Mouse (Mus musculus): ENCODE measurements around the gene Smug1. TPM values are rescaled to one million over a fixed set of nuclear protein-coding genes. Genes with fewer than 3 reads are reported as not detected.

Smug1 gene
- total and polyA plus RNA-seq, 3 experiments: 11.0 to 16.7 (median 16.6) TPM

Other genes starting within 250 kb of the Smug1 start
- gene Hoxc13, start 246.0 kb downstream of the Smug1 start, total RNA-seq (2021): not detected
- gene Hoxc13, start 246.0 kb downstream of the Smug1 start, polyA plus RNA-seq (2012; rRNA removed): not detected in 2 replicates
- gene Hoxc12, start 230.3 kb downstream of the Smug1 start, total RNA-seq (2021): not detected
- gene Hoxc12, start 230.3 kb downstream of the Smug1 start, polyA plus RNA-seq (2012; rRNA removed): not detected in 2 replicates
- gene Hoxc11, start 212.7 kb downstream of the Smug1 start, total RNA-seq (2021): not detected
- not detected in 2 replicates for gene Hoxc11, start 212.7 kb downstream of the Smug1 start, polyA plus RNA-seq (2012; rRNA removed)
- gene Hoxc10, start 200.3 kb downstream of the Smug1 start, total RNA-seq (2021): under 1 TPM; 0.31 to 0.43 TPM
- gene Hoxc10, start 200.3 kb downstream of the Smug1 start, polyA plus RNA-seq (2012; rRNA removed): 0.10 TPM in 1 of 2 replicates, not detected in the other
- 10 to 100 TPM in 1 of 2 experiments, 1 to 10 TPM in 1; 6.7 to 10.3 TPM for gene Hoxc5, start 199.6 kb downstream of the Smug1 start, total RNA-seq (2021)
- 7.0 and 7.5 TPM in 2 replicates for gene Hoxc5, start 199.6 kb downstream of the Smug1 start, polyA plus RNA-seq (2012; rRNA removed)
- 1 to 10 TPM in 1 of 2 experiments, under 1 TPM in 1; 0.49 to 1.8 TPM for gene Hoxc9, start 190.7 kb downstream of the Smug1 start, total RNA-seq (2021)
- 3.7 and 6.7 TPM in 2 replicates for gene Hoxc9, start 190.7 kb downstream of the Smug1 start, polyA plus RNA-seq (2012; rRNA removed)
- gene Hoxc8, start 176.5 kb downstream of the Smug1 start, total RNA-seq (2021): 10 to 100 TPM; 30.6 to 40.1 TPM
- gene Hoxc8, start 176.5 kb downstream of the Smug1 start, polyA plus RNA-seq (2012; rRNA removed): 13.4 and 17.9 TPM in 2 replicates
- 10 to 100 TPM; 52.2 to 60.3 TPM for gene Hoxc6, start 168.8 kb downstream of the Smug1 start, total RNA-seq (2021)
- gene Hoxc6, start 168.8 kb downstream of the Smug1 start, polyA plus RNA-seq (2012; rRNA removed): 41.6 and 58.1 TPM in 2 replicates
- gene Hoxc4, start 148.2 kb downstream of the Smug1 start, total RNA-seq (2021): 10 to 100 TPM in 1 of 2 experiments, 1 to 10 TPM in 1; 5.1 to 12.4 TPM
- gene Hoxc4, start 148.2 kb downstream of the Smug1 start, polyA plus RNA-seq (2012; rRNA removed): 8.8 and 9.6 TPM in 2 replicates
- gene Cbx5, start 72.7 kb upstream of the Smug1 start, total RNA-seq (2021): 10 to 100 TPM; 76.3 to 80.2 TPM
- gene Cbx5, start 72.7 kb upstream of the Smug1 start, polyA plus RNA-seq (2012; rRNA removed): 4.4 and 4.7 TPM in 2 replicates
- gene Hnrnpa1, start 73.3 kb upstream of the Smug1 start, total RNA-seq (2021): 100 to 1,000 TPM; 140 to 208 TPM
- 8.1 TPM in 2 replicates for gene Hnrnpa1, start 73.3 kb upstream of the Smug1 start, polyA plus RNA-seq (2012; rRNA removed)
- under 1 TPM; 0.21 to 0.95 TPM for gene Nfe2, start 91.3 kb upstream of the Smug1 start, total RNA-seq (2021)
- 0.38 and 0.83 TPM in 2 replicates for gene Nfe2, start 91.3 kb upstream of the Smug1 start, polyA plus RNA-seq (2012; rRNA removed)
- 100 to 1,000 TPM; 146 to 152 TPM for gene Copz1, start 105.6 kb upstream of the Smug1 start, total RNA-seq (2021)
- 51.3 and 59.7 TPM in 2 replicates for gene Copz1, start 105.6 kb upstream of the Smug1 start, polyA plus RNA-seq (2012; rRNA removed)
- not detected for gene Gpr84, start 143.5 kb upstream of the Smug1 start, total RNA-seq (2021)
- 0.09 and 0.15 TPM in 2 replicates for gene Gpr84, start 143.5 kb upstream of the Smug1 start, polyA plus RNA-seq (2012; rRNA removed)
- 10 to 100 TPM; 10.1 to 18.3 TPM for gene Zfp385a, start 173.0 kb upstream of the Smug1 start, total RNA-seq (2021)
- 16.7 and 17.1 TPM in 2 replicates for gene Zfp385a, start 173.0 kb upstream of the Smug1 start, polyA plus RNA-seq (2012; rRNA removed)
- gene Itga5, start 199.7 kb upstream of the Smug1 start, total RNA-seq (2021): 10 to 100 TPM; 28.4 to 36.0 TPM
- gene Itga5, start 199.7 kb upstream of the Smug1 start, polyA plus RNA-seq (2012; rRNA removed): 28.5 and 33.7 TPM in 2 replicates